In the genomic region with DNA sequence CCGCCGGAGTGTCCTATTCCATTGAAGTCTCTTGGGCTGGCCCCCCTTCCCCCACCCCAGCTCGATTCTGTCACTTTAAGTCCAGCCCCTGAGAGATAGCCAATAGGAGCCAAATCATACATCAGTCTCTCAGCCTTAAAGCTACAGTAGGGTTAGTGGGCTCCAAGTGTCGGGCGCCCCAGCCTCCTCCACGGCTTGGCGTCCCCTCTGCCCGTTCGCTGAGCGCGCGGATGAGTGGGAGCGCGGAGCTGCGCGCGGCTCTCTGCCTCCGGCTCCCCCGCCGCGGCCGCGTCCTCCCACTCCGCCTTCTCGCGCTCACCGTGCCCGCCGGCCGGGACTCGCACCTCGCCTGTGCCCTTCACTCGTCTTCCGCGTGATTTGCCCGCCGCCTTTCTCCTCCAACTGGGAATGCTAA, we compare ENCODE assay signal across 8 mouse cellular contexts.
DNase-seq lines count a peak whose midpoint lies in the region; ATAC-seq and TF ChIP-seq lines count a peak whose summit lies in the region.

No protein-coding gene starts in this region.

- H3K4me3 ChIP-seq in cerebellum, adult 2 months (replicated peaks; ENCODE audit: insufficient read depth, low read depth, low read length): peak overlapping the region; percentile 90
- peak overlapping the region; percentile 52 for H3K4me3 ChIP-seq in hindbrain, embryonic 15.5 days

- no peaks in the 10 kb centered on the region for H3K36me3 ChIP-seq in hindbrain, embryonic 15.5 days

- DNase-seq in Muller cell, postnatal 12 days (ENCODE audit: inconsistent ontology term): peak; percentile 79
- peak; percentile 70 to 75 for DNase-seq in cerebellum, adult 2 months
- DNase-seq in forelimb bud, embryonic 11.5 days (ENCODE audit: low read depth, low spot score): peak; percentile 20
- DNase-seq in layer of hippocampus, postnatal 25 days (ENCODE audit: extremely low spot score in 1 of 2, low spot score in 1 of 2): peak; percentile 24 to 29
- DNase-seq in lung, postnatal 10 days: peak; percentile 23
- peak; percentile 36 for DNase-seq in right cerebral cortex, postnatal 4 days
- DNase-seq in spleen, adult 18-20 months: no peak

- H3K27me3 ChIP-seq in cerebellum, adult 2 months (ENCODE audit: control insufficient read depth, insufficient read depth, low read length): peaks cover 4% of the 10 kb centered on the region; the same call in 1 of the 2 replicates
- H3K27me3 ChIP-seq in hindbrain, embryonic 15.5 days: peaks cover 67% of the 10 kb centered on the region

- no peaks in the 10 kb centered on the region for H3K9me3 ChIP-seq in hindbrain, embryonic 15.5 days

- peak; percentile 91 for ATAC-seq in hindbrain, embryonic 15.5 days (ENCODE audit: low FRiP score, low read depth)

- TF ChIP-seq POLR2A in cerebellum, adult 2 months (IDR thresholded peaks at IDR 0.05; ENCODE audit: borderline replicate concordance, insufficient read depth, low read length): 0 out of 2 replicates have a peak, but pooled peaks have one; percentile 14

- peaks cover 4% of the 10 kb centered on the region; the same call in 1 of the 2 replicates for H3K4me1 ChIP-seq in cerebellum, adult 2 months (ENCODE audit: control insufficient read depth, insufficient read depth, low read length)
- H3K4me1 ChIP-seq in hindbrain, embryonic 15.5 days (replicated peaks): peaks cover 25% of the 10 kb centered on the region

- no peak overlapping the region for H3K27ac ChIP-seq in cerebellum, adult 2 months (ENCODE audit: insufficient read depth, low read length)
- H3K27ac ChIP-seq in hindbrain, embryonic 15.5 days (replicated peaks): no peak overlapping the region

- H3K4me2 ChIP-seq in hindbrain, embryonic 15.5 days: peak overlapping the region; percentile 94

- peak overlapping the region; percentile 32 for H3K9ac ChIP-seq in hindbrain, embryonic 15.5 days

- WGBS in cerebellum, adult 2 months: 1% methylated on average over 37 of the region's 37 CpGs
- WGBS in hindbrain, embryonic 15.5 days: under 1% methylated on average over 37 of the region's 37 CpGs

- TF ChIP-seq CTCF in cerebellum, adult 2 months (IDR thresholded peaks at IDR 0.05; ENCODE audit: borderline replicate concordance, insufficient read depth, low read depth, low read length): no peak

Comparison
In these comparisons a context has a peak if more than half of its experiments do, and no peak if none do; other contexts are left out.
1. DNase-seq: peak in Muller cell, postnatal 12 days (single experiment), cerebellum, adult 2 months (2 of 2), forelimb bud, embryonic 11.5 days (single experiment), layer of hippocampus, postnatal 25 days (2 of 2), lung, postnatal 10 days (single experiment) and right cerebral cortex, postnatal 4 days (single experiment); none in spleen, adult 18-20 months (0 of 2).